Mouse (Mus musculus) C2C12 (cell line): ENCODE results near the gene Pde10a. TPM values are rescaled to one million over a fixed set of nuclear protein-coding genes. Genes with fewer than 3 reads are reported as not detected.

ENCODE experiments used
- H3K27me3 ChIP-seq: one replicate; pipeline ENCODE4 v1.6.1; 2011; ENCODE audit not compliant: control insufficient read depth, insufficient read depth, insufficient read length
- H3K36me3 ChIP-seq: one replicate; pipeline ENCODE4 v1.6.1; 2011; ENCODE audit not compliant: control insufficient read depth, insufficient read depth
- H3K4me3 ChIP-seq: one replicate; pipeline ENCODE4 v1.5.1; 2011; ENCODE audit warnings: mild to moderate bottlenecking, control low read depth; ENCODE audit not compliant: poor library complexity, insufficient read depth, severe bottlenecking
- H3K79me2 ChIP-seq: one replicate; pipeline ENCODE4 v1.6.1; 2011; ENCODE audit not compliant: control insufficient read depth, insufficient read depth
- H3K79me3 ChIP-seq: one replicate; pipeline ENCODE4 v1.6.1; 2011; ENCODE audit warnings: low read depth, control low read depth
- H3ac ChIP-seq: one replicate; pipeline ENCODE3; 2011; ENCODE audit warnings: low read depth; ENCODE audit not compliant: control insufficient read depth, insufficient read length
- CEBPB ChIP-seq: IDR thresholded peaks from one replicate; pipeline ENCODE4 v1.6.1; 2011; ENCODE audit warnings: low read depth, mild to moderate bottlenecking, control low read depth, moderate library complexity
- CTCF ChIP-seq: IDR thresholded peaks from one replicate; pipeline ENCODE4 v1.5.1; 2011; ENCODE audit not compliant: control insufficient read depth, insufficient read depth, insufficient read length
- FOSL1 ChIP-seq: IDR thresholded peaks from one replicate; pipeline ENCODE4 v1.8.0; 2011; ENCODE audit warnings: mild to moderate bottlenecking, low read length; ENCODE audit not compliant: poor library complexity, insufficient read depth, severe bottlenecking
- MAX ChIP-seq: IDR thresholded peaks from one replicate; pipeline ENCODE4 v1.6.1; 2011; ENCODE audit warnings: mild to moderate bottlenecking, control low read depth
- MYOD1 ChIP-seq: IDR thresholded peaks from one replicate; pipeline ENCODE4 v1.6.1; 2011; ENCODE audit warnings: low read depth; ENCODE audit not compliant: control insufficient read depth, insufficient read length
- MYOG ChIP-seq: IDR thresholded peaks from one replicate; pipeline ENCODE4 v1.6.1; 2011; ENCODE audit not compliant: control insufficient read depth, insufficient read length; ENCODE audit errors: extremely low read depth
- USF1 ChIP-seq: IDR thresholded peaks from one replicate; pipeline ENCODE4 v1.6.1; 2011; ENCODE audit warnings: low read depth, mild to moderate bottlenecking, control low read depth, moderate library complexity
- polyA plus RNA-seq: library from polyadenylated mRNA; unstranded; fragments of >200 nt; fragmentation: generic; extraction: Trizol; gene quantifications from one replicate; pipeline ENCODE4 v1.2.1, GENCODE M21; 2012; ENCODE audit warnings: missing spikeins

Gene Pde10a
- polyA plus RNA-seq, 1 experiment = 0.83 TPM

DNA sequence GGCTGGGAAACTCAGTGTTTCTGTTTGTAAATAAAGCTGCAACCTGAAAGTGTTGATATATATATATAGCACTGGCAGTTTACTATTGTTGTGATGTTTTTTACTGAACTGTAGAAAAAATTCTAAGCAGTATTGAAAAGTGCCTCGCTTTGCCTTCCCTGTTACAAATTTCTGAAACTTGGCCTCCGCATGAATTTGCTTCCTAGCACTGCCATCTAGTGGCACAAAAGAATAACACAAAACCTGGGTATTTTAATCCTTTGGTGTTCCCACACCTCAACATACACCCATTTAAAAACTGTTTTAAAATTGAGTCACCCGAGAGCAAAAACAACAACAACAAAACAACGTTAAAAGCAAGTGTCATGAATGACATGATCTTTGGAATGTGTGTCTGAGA is 411.4 kb downstream of the Pde10a start:
- Histone ChIP-seq H3K4me3 (no peak overlapping the region), H3K27me3 (peaks cover 22% of the 10 kb centered on the region), H3K79me3 (no peaks in the 10 kb centered on the region), H3K36me3 (no peaks in the 10 kb centered on the region), H3K79me2 (no peaks in the 10 kb centered on the region), H3ac (no peak overlapping the region)
- no peak for TF ChIP-seq MYOG
- TF ChIP-seq CEBPB = no peak
- no peak for TF ChIP-seq MAX
- no peak for TF ChIP-seq CTCF
- TF ChIP-seq USF1 = no peak
- no peak for TF ChIP-seq MYOD1
- TF ChIP-seq FOSL1 = no peak

DNA sequence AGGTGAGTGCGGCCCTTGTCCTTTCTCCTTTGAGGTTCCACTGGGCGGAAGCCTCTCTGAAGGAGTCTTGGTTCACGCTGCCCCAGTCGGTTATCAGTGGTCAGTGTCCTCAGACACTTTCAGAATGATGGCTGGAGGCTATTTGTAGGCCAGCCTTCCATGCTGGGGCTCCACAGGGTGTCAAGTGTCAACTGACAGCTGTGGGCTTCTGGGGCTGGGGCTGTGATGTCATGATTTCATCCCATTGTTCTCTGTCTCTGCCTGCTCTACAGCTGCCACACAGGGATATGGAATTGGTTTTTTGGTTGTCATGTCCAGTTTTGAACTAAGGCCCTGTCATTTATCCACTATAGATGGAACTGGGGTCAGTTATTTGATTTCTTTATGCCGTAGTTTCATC is 426.4 kb downstream of the Pde10a start:
- TF ChIP-seq FOSL1 (no peak), CTCF (no peak), CEBPB (no peak), MYOD1 (no peak), MYOG (no peak), USF1 (no peak), MAX (no peak)
- Histone ChIP-seq H3K79me3 (no peaks in the 10 kb centered on the region), H3K4me3 (no peak overlapping the region), H3K79me2 (no peaks in the 10 kb centered on the region), H3ac (no peak overlapping the region), H3K36me3 (no peaks in the 10 kb centered on the region), H3K27me3 (no peaks in the 10 kb centered on the region)

GRCm38 (mm10) chr17:8952951-8953350 is 427.8 kb downstream of the Pde10a start:
- H3K4me3 ChIP-seq = no peak overlapping the region
- no peaks in the 10 kb centered on the region for H3K79me2 ChIP-seq
- TF ChIP-seq CEBPB (no peak), MYOG (no peak), MYOD1 (no peak), FOSL1 (no peak), USF1 (no peak), CTCF (no peak), MAX (no peak)
- H3K27me3 ChIP-seq = no peaks in the 10 kb centered on the region
- no peaks in the 10 kb centered on the region for H3K36me3 ChIP-seq
- no peak overlapping the region for H3ac ChIP-seq
- H3K79me3 ChIP-seq = no peaks in the 10 kb centered on the region

DNA sequence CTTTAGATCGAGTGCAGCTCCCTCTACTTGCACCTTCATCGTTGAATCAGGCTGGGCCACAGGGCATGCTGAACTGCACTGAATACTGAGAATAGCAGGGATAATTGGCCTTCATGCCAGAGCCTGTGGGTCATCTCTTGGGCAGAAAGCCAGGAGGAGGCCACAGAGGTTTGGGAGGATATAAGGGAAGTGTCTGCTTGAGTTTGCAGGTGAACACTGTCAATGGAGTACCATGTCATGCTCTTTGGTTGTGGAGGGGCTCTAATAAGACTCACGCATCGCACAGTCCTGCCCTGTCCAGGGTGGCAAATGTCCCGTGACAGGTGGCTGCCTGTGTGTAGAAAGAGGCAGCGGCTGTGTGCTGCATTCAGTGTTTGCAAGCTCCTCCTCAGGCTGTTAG is 433.0 kb downstream of the Pde10a start:
- no peak overlapping the region for H3K4me3 ChIP-seq
- no peaks in the 10 kb centered on the region for H3K79me3 ChIP-seq
- no peaks in the 10 kb centered on the region for H3K27me3 ChIP-seq
- TF ChIP-seq MAX = no peak
- TF ChIP-seq FOSL1 = no peak
- TF ChIP-seq CTCF = no peak
- TF ChIP-seq MYOG = no peak
- no peak for TF ChIP-seq CEBPB
- TF ChIP-seq USF1 = no peak
- TF ChIP-seq MYOD1 = no peak
- H3K79me2 ChIP-seq = no peaks in the 10 kb centered on the region
- no peak overlapping the region for H3ac ChIP-seq
- H3K36me3 ChIP-seq = no peaks in the 10 kb centered on the region

GRCm38 (mm10) chr17:8960386-8960785 is 435.2 kb downstream of the Pde10a start:
- Histone ChIP-seq H3K4me3 (no peak overlapping the region), H3K36me3 (no peaks in the 10 kb centered on the region), H3ac (no peak overlapping the region), H3K27me3 (no peaks in the 10 kb centered on the region), H3K79me3 (no peaks in the 10 kb centered on the region), H3K79me2 (no peaks in the 10 kb centered on the region)
- TF ChIP-seq FOSL1 (no peak), CTCF (no peak), MYOD1 (no peak), MAX (no peak), MYOG (no peak)

GRCm38 (mm10) chr17:8961097-8961496 is 435.9 kb downstream of the Pde10a start:
- no peaks in the 10 kb centered on the region for H3K27me3 ChIP-seq
- no peaks in the 10 kb centered on the region for H3K79me3 ChIP-seq
- H3ac ChIP-seq = no peak overlapping the region
- no peaks in the 10 kb centered on the region for H3K79me2 ChIP-seq
- no peak for TF ChIP-seq USF1
- TF ChIP-seq MYOD1 = no peak
- TF ChIP-seq MYOG = no peak
- TF ChIP-seq MAX = no peak
- TF ChIP-seq FOSL1 = no peak
- TF ChIP-seq CEBPB = no peak
- no peak for TF ChIP-seq CTCF
- no peak overlapping the region for H3K4me3 ChIP-seq
- H3K36me3 ChIP-seq = no peaks in the 10 kb centered on the region
